Mouse (Mus musculus) liver, adult 2 months (tissue): ENCODE measurements around the gene Rgs13.

Source experiments
- CTCF ChIP-seq: fragments of 200-500 bp; IDR thresholded peaks from 2 replicates; pipeline ENCODE4 v1.5.1; 2011; ENCODE audit warnings: low read depth, low read length, control low read depth
- POLR2A ChIP-seq: fragments of 200-500 bp; IDR thresholded peaks from 2 replicates; pipeline ENCODE4 v1.6.1; 2011; ENCODE audit warnings: low read length, control low read depth; ENCODE audit not compliant: insufficient read depth; ENCODE audit errors: extremely low read depth

GRCm38 (mm10) chr1:144115848-144116727, 61.1 kb downstream of the Rgs13 start:
- no peak for TF ChIP-seq POLR2A
- TF ChIP-seq CTCF: no peak
